14 mouse cellular contexts compared by ENCODE assay signal in the genomic region with DNA sequence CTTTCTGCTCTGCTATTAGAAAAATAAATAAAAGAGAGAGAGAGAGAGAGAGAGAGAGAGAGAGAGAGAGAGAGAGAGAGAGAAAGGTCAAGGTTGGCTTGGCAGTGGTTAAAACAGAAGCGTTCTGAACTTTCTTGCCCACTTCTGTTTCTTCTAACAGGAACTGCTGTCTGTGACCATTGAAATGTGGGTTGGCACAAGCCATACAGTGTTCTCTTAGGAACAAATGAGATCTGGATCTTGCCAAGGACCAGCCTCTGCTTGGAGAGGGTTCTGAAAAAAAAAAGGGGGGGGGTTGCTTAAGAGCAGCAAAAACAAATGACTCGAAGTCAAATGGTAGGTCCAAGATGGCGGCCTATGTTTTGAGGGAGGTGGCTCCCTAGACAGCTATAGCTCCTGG.
"Had no signal": no experiment of that assay in that cellular context is flagged by ENCODE, and none has a peak within 500 bp of the region (broad histone marks: within the 10 kb centered on the region; RNA-seq: fewer than 3 reads in every experiment).

No protein-coding gene starts in this region.

- H3K9me3 ChIP-seq: limb, embryonic 13.5 days; midbrain, embryonic 10.5 days; neural tube, embryonic 12.5 days; stomach, embryonic 15.5 days had no signal

- H3K4me2 ChIP-seq: kidney, embryonic 15.5 days; limb, embryonic 13.5 days; neural tube, embryonic 12.5 days; stomach, embryonic 15.5 days had no signal

- H3K4me3 ChIP-seq: kidney, embryonic 15.5 days; limb, embryonic 13.5 days; midbrain, embryonic 10.5 days; neural tube, embryonic 12.5 days; stomach, embryonic 15.5 days had no signal

- H3K27me3 ChIP-seq: kidney, embryonic 15.5 days; limb, embryonic 13.5 days; neural tube, embryonic 12.5 days; stomach, embryonic 15.5 days had no signal

- H3K27ac ChIP-seq: kidney, embryonic 15.5 days; limb, embryonic 13.5 days; liver, embryonic 14.5 days; midbrain, embryonic 10.5 days; neural tube, embryonic 12.5 days; stomach, embryonic 15.5 days had no signal

- H3K9ac ChIP-seq: kidney, embryonic 15.5 days; limb, embryonic 13.5 days; liver, embryonic 14.5 days; neural tube, embryonic 12.5 days; stomach, embryonic 15.5 days had no signal

- DNase-seq: kidney, adult 2 months; left cerebral cortex, postnatal 4 days; midbrain, embryonic 14.5 days; retina, postnatal 1 day; right cerebral cortex, postnatal 4 days; spleen, adult 18-20 months; thymus, adult 2 months; thymus, postnatal 25 days had no signal

- H3K36me3 ChIP-seq: kidney, embryonic 15.5 days; limb, embryonic 13.5 days; midbrain, embryonic 10.5 days; neural tube, embryonic 12.5 days; stomach, embryonic 15.5 days had no signal
